Mouse (Mus musculus): ENCODE data around the gene Crtap. TPM values are rescaled to one million over a fixed set of nuclear protein-coding genes. Genes with fewer than 3 reads are reported as not detected.
A peak's percentile ranks its signal among the peaks of the same experiment; 100 is the strongest.
"Not testable (repeated sequence)": the region's sequence is repeated elsewhere in the genome, so short reads cannot be mapped to it uniquely, and the experiment has no call there.

Gene Crtap
- polyA plus RNA-seq, 1 experiment, result 35.2 TPM

DNA sequence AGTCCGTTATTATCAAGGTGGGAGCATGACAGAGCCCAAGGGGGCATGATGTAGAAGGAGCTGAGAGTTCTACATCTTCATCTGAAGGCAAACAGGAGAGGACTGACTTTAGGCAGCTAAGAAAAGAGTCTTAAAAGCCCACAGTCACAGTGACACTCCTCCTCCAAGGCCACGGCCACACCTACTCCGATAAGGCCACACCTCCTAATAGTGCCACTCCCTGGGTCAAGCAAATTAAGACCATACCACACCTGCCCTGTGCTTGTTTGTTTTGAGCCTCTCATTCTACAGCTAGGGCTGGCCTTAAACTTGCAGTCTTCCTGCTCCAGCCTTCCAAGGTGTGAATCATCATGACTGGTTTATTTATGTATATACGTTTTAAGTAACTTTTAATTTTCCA is 4.8 kb upstream of the Crtap start:
- peaks cover 5% of the 10 kb centered on the region for H3K4me1 ChIP-seq (ENCODE audit: control insufficient read depth, insufficient read depth, low read length)
- TF ChIP-seq POLR2A (IDR thresholded peaks at IDR 0.05; ENCODE audit: control insufficient read depth, low read depth, low read length) (no peak), CTCF (IDR thresholded peaks at IDR 0.05; ENCODE audit: control insufficient read depth, insufficient read depth, insufficient replicate concordance, low read depth, low read length) (no peak)

DNA sequence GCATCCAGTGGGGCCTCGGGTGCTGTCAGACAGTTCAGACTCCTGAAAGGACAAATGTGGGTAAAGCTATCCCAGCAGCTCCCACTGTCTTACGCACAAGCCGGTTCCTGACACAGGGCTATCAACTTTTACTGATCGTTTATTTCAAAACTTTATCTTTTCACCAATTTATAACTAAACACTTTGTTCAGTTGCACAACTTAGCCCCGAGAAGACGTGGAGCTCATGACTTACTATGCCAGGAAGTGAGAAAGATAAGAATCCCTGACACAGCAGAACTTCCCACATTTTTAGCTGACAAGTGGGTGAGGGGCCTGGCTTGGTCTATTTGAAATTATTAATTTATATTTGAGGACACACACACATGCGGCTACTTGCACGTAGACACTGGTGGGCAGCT is 4.2 kb upstream of the Crtap start:
- H3K27me3 ChIP-seq (ENCODE audit: control insufficient read depth, insufficient read depth, low read length), result no peaks in the 10 kb centered on the region
- H3K27ac ChIP-seq (ENCODE audit: control insufficient read depth, insufficient read depth, low read depth, low read length), result no peak overlapping the region
- no peak overlapping the region for H3K4me3 ChIP-seq (ENCODE audit: control insufficient read depth, low read depth, low read length)
- H3K4me1 ChIP-seq (ENCODE audit: control insufficient read depth, insufficient read depth, low read length), result peaks cover 5% of the 10 kb centered on the region
- TF ChIP-seq CTCF (IDR thresholded peaks at IDR 0.05; ENCODE audit: control insufficient read depth, insufficient read depth, insufficient replicate concordance, low read depth, low read length), result no peak
- no peak for TF ChIP-seq POLR2A (IDR thresholded peaks at IDR 0.05; ENCODE audit: control insufficient read depth, low read depth, low read length)
- H3K36me3 ChIP-seq (ENCODE audit: control insufficient read depth, insufficient read depth, low read length), result no peaks in the 10 kb centered on the region

More for the DNA sequence above, 4.8 kb upstream of the Crtap start:
- Histone ChIP-seq H3K4me3 (ENCODE audit: control insufficient read depth, low read depth, low read length) (no peak overlapping the region), H3K27ac (ENCODE audit: control insufficient read depth, insufficient read depth, low read depth, low read length) (no peak overlapping the region), H3K36me3 (ENCODE audit: control insufficient read depth, insufficient read depth, low read length) (no peaks in the 10 kb centered on the region), H3K27me3 (ENCODE audit: control insufficient read depth, insufficient read depth, low read length) (no peaks in the 10 kb centered on the region)

DNA sequence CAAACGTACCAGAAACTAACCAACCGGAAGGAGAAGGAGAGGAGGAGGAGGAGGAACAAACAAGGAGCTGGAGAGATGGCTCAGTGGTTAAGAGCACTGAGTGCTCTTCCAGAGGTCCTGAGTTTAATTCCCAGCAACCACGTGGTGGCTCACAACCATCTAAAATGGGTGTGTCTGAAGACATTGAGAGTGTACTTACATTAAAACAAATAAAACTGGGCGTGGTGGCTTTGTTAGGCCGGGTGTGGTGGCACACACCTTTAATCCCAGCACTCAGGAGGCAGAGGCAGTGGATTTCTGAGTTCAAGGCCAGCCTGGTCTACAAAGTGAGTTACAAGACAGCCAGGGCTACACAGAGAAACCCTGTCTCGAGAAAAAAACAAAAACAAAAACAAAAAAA is 3.7 kb upstream of the Crtap start:
- not testable (repeated sequence) for H3K27ac ChIP-seq (ENCODE audit: control insufficient read depth, insufficient read depth, low read depth, low read length); H3K27me3 ChIP-seq (ENCODE audit: control insufficient read depth, insufficient read depth, low read length); H3K4me3 ChIP-seq (ENCODE audit: control insufficient read depth, low read depth, low read length); H3K36me3 ChIP-seq (ENCODE audit: control insufficient read depth, insufficient read depth, low read length); H3K4me1 ChIP-seq (ENCODE audit: control insufficient read depth, insufficient read depth, low read length)

DNA sequence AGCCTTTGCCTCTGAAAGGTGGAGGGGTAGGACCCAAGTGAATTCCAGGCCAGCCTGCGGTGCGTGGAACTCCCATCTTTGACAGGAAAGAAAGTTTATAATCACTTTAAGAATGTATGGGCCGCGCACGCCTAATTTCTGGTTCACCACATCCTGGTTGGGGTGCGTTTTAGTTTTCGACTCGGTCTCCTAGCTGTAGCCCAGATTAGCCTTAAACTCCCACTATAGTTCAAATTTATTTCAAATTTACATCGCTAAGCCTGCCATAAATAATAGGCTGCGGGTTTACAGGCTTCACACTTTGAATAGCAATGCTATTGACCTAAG is 237 bp upstream of the Crtap start:
- Histone ChIP-seq H3K4me1 (ENCODE audit: control insufficient read depth, insufficient read depth, low read length) (peaks cover 14% of the 10 kb centered on the region), H3K27ac (ENCODE audit: control insufficient read depth, insufficient read depth, low read depth, low read length) (no peak overlapping the region), H3K4me3 (ENCODE audit: control insufficient read depth, low read depth, low read length) (peak overlapping the region; percentile 85), H3K27me3 (ENCODE audit: control insufficient read depth, insufficient read depth, low read length) (no peaks in the 10 kb centered on the region), H3K36me3 (ENCODE audit: control insufficient read depth, insufficient read depth, low read length) (no peaks in the 10 kb centered on the region)
- TF ChIP-seq CTCF (IDR thresholded peaks at IDR 0.05; ENCODE audit: control insufficient read depth, insufficient read depth, insufficient replicate concordance, low read depth, low read length), result no peak
- no peak for TF ChIP-seq POLR2A (IDR thresholded peaks at IDR 0.05; ENCODE audit: control insufficient read depth, low read depth, low read length)

GRCm38 (mm10) chr9:114389371-114389904 is 1.0 kb downstream of the Crtap start:
- Histone ChIP-seq H3K4me3 (ENCODE audit: control insufficient read depth, low read depth, low read length) (peak overlapping the region; percentile 69), H3K27ac (ENCODE audit: control insufficient read depth, insufficient read depth, low read depth, low read length) (no peak overlapping the region), H3K4me1 (ENCODE audit: control insufficient read depth, insufficient read depth, low read length) (peaks cover 16% of the 10 kb centered on the region), H3K27me3 (ENCODE audit: control insufficient read depth, insufficient read depth, low read length) (no peaks in the 10 kb centered on the region), H3K36me3 (ENCODE audit: control insufficient read depth, insufficient read depth, low read length) (no peaks in the 10 kb centered on the region)
- TF ChIP-seq CTCF (IDR thresholded peaks at IDR 0.05; ENCODE audit: control insufficient read depth, insufficient read depth, insufficient replicate concordance, low read depth, low read length), result peak; percentile 14; the same call in 1 of the 2 replicates
- TF ChIP-seq POLR2A (IDR thresholded peaks at IDR 0.05; ENCODE audit: control insufficient read depth, low read depth, low read length), result no peak

- Histone ChIP-seq H3K36me3 (ENCODE audit: control insufficient read depth, insufficient read depth, low read length) (no peaks in the 10 kb centered on the region), H3K4me1 (ENCODE audit: control insufficient read depth, insufficient read depth, low read length) (peaks cover 16% of the 10 kb centered on the region), H3K4me3 (ENCODE audit: control insufficient read depth, low read depth, low read length) (no peak overlapping the region), H3K27ac (ENCODE audit: control insufficient read depth, insufficient read depth, low read depth, low read length) (no peak overlapping the region), H3K27me3 (ENCODE audit: control insufficient read depth, insufficient read depth, low read length) (no peaks in the 10 kb centered on the region)
- no peak for TF ChIP-seq POLR2A (IDR thresholded peaks at IDR 0.05; ENCODE audit: control insufficient read depth, low read depth, low read length)
These were observed 1.6 kb downstream of the Crtap start for GRCm38 (mm10) chr9:114388701-114389370.

GRCm38 (mm10) chr9:114388288-114388687 is 2.2 kb downstream of the Crtap start:
- peaks cover 16% of the 10 kb centered on the region for H3K4me1 ChIP-seq (ENCODE audit: control insufficient read depth, insufficient read depth, low read length)
- no peaks in the 10 kb centered on the region for H3K27me3 ChIP-seq (ENCODE audit: control insufficient read depth, insufficient read depth, low read length)
- no peaks in the 10 kb centered on the region for H3K36me3 ChIP-seq (ENCODE audit: control insufficient read depth, insufficient read depth, low read length)
- no peak for TF ChIP-seq CTCF (IDR thresholded peaks at IDR 0.05; ENCODE audit: control insufficient read depth, insufficient read depth, insufficient replicate concordance, low read depth, low read length)
- no peak for TF ChIP-seq POLR2A (IDR thresholded peaks at IDR 0.05; ENCODE audit: control insufficient read depth, low read depth, low read length)
- no peak overlapping the region; the same call in 1 of the 2 replicates for H3K27ac ChIP-seq (ENCODE audit: control insufficient read depth, insufficient read depth, low read depth, low read length)
- no peak overlapping the region for H3K4me3 ChIP-seq (ENCODE audit: control insufficient read depth, low read depth, low read length)

DNA sequence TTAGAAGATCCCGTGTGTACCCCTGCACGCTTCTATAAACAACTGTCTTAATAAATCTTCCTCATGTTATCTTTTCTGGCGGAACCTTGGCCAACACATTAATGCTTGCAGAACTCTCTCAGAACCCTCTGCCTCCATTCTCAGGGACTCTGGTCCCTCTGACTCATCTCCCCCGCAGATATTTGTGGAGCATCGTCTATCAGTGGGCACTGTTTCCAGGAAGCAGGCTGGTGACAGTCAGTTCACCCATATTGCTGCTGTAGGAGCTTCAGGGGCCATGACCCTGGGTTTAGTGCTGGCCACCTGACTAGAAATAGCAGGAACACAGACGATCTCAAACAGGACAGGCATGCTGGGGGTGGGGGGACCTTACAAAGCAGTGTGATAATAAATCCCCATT is 3.4 kb downstream of the Crtap start:
- Histone ChIP-seq H3K36me3 (ENCODE audit: control insufficient read depth, insufficient read depth, low read length) (no peaks in the 10 kb centered on the region), H3K4me3 (ENCODE audit: control insufficient read depth, low read depth, low read length) (no peak overlapping the region), H3K27ac (ENCODE audit: control insufficient read depth, insufficient read depth, low read depth, low read length) (no peak overlapping the region), H3K4me1 (ENCODE audit: control insufficient read depth, insufficient read depth, low read length) (peaks cover 16% of the 10 kb centered on the region), H3K27me3 (ENCODE audit: control insufficient read depth, insufficient read depth, low read length) (no peaks in the 10 kb centered on the region)
- TF ChIP-seq POLR2A (IDR thresholded peaks at IDR 0.05; ENCODE audit: control insufficient read depth, low read depth, low read length) (no peak), CTCF (IDR thresholded peaks at IDR 0.05; ENCODE audit: control insufficient read depth, insufficient read depth, insufficient replicate concordance, low read depth, low read length) (no peak)
